Mouse (Mus musculus): ENCODE data around the gene Bloc1s6. TPM values are rescaled to one million over a fixed set of nuclear protein-coding genes. Genes with fewer than 3 reads are reported as not detected.
A peak's percentile ranks its signal among the peaks of the same experiment; 100 is the strongest.

The Bloc1s6 gene
- polyA plus RNA-seq, 1 experiment from 2014 or later: 47.5 TPM

GRCm38 (mm10) chr2:122765794-122766145 is 27.5 kb downstream of the Bloc1s6 start:
- Histone ChIP-seq H3K36me3 (no peaks in the 10 kb centered on the region), H3K27me3 (peaks cover 28% of the 10 kb centered on the region), H3K9ac (no peak overlapping the region), H3K4me2 (peak overlapping the region; percentile 91), H3K27ac (no peak overlapping the region), H3K4me3 (peak overlapping the region; percentile 46), H3K4me1 (peaks cover 7% of the 10 kb centered on the region), H3K9me3 (no peaks in the 10 kb centered on the region)
- 29% methylated on average over 3 of the region's 3 CpGs for WGBS
- ATAC-seq (ENCODE audit: insufficient number of reproducible peaks, low FRiP score, low TSS enrichment, low read depth): no peak

- WGBS: 87% methylated on average over 2 of the region's 2 CpGs
- no peaks in the 10 kb centered on the region for H3K36me3 ChIP-seq
- no peaks in the 10 kb centered on the region for H3K4me1 ChIP-seq
- peaks cover 6% of the 10 kb centered on the region; the same call in 1 of the 2 replicates for H3K27me3 ChIP-seq
- H3K9me3 ChIP-seq: no peaks in the 10 kb centered on the region
- no peak overlapping the region for H3K4me3 ChIP-seq
- no peak overlapping the region for H3K9ac ChIP-seq
- no peak for ATAC-seq (ENCODE audit: insufficient number of reproducible peaks, low FRiP score, low TSS enrichment, low read depth)
- no peak overlapping the region for H3K4me2 ChIP-seq
- no peak overlapping the region for H3K27ac ChIP-seq
Measured at GRCm38 (mm10) chr2:122771002-122771401, 32.7 kb downstream of the Bloc1s6 start.

GRCm38 (mm10) chr2:122772899-122773298 is 34.6 kb downstream of the Bloc1s6 start:
- Histone ChIP-seq H3K4me2 (no peak overlapping the region), H3K9ac (no peak overlapping the region), H3K4me3 (no peak overlapping the region), H3K36me3 (no peaks in the 10 kb centered on the region), H3K27ac (no peak overlapping the region), H3K4me1 (no peaks in the 10 kb centered on the region), H3K9me3 (no peaks in the 10 kb centered on the region), H3K27me3 (no peaks in the 10 kb centered on the region)
- 89% methylated on average over 1 of the region's 1 CpGs for WGBS
- no peak for ATAC-seq (ENCODE audit: insufficient number of reproducible peaks, low FRiP score, low TSS enrichment, low read depth)

GRCm38 (mm10) chr2:122775491-122775890 is 37.2 kb downstream of the Bloc1s6 start:
- Histone ChIP-seq H3K4me2 (no peak overlapping the region), H3K27me3 (no peaks in the 10 kb centered on the region), H3K9ac (no peak overlapping the region), H3K4me1 (no peaks in the 10 kb centered on the region), H3K36me3 (no peaks in the 10 kb centered on the region), H3K4me3 (no peak overlapping the region), H3K9me3 (no peaks in the 10 kb centered on the region), H3K27ac (no peak overlapping the region)
- no peak for ATAC-seq (ENCODE audit: insufficient number of reproducible peaks, low FRiP score, low TSS enrichment, low read depth)
- 72% methylated on average over 1 of the region's 1 CpGs for WGBS

GRCm38 (mm10) chr2:122776823-122777222 is 38.5 kb downstream of the Bloc1s6 start:
- H3K27me3 ChIP-seq: no peaks in the 10 kb centered on the region
- no peak overlapping the region for H3K4me3 ChIP-seq
- no peaks in the 10 kb centered on the region for H3K4me1 ChIP-seq
- H3K4me2 ChIP-seq: no peak overlapping the region
- 64% methylated on average over 2 of the region's 2 CpGs for WGBS
- H3K9me3 ChIP-seq: no peaks in the 10 kb centered on the region
- no peak overlapping the region for H3K9ac ChIP-seq
- no peak for ATAC-seq (ENCODE audit: insufficient number of reproducible peaks, low FRiP score, low TSS enrichment, low read depth)
- no peak overlapping the region for H3K27ac ChIP-seq
- H3K36me3 ChIP-seq: no peaks in the 10 kb centered on the region

- no peak overlapping the region for H3K27ac ChIP-seq
- no peak overlapping the region for H3K4me2 ChIP-seq
- no peak overlapping the region for H3K9ac ChIP-seq
- no peaks in the 10 kb centered on the region for H3K27me3 ChIP-seq
- WGBS: 52% methylated on average over 5 of the region's 5 CpGs
- no peaks in the 10 kb centered on the region for H3K9me3 ChIP-seq
- H3K4me1 ChIP-seq: no peaks in the 10 kb centered on the region
- H3K36me3 ChIP-seq: no peaks in the 10 kb centered on the region
- ATAC-seq (ENCODE audit: insufficient number of reproducible peaks, low FRiP score, low TSS enrichment, low read depth): no peak
- H3K4me3 ChIP-seq: no peak overlapping the region
Measured at GRCm38 (mm10) chr2:122779967-122780366, 41.7 kb downstream of the Bloc1s6 start.

GRCm38 (mm10) chr2:122780447-122780846 is 42.1 kb downstream of the Bloc1s6 start:
- Histone ChIP-seq H3K27me3 (no peaks in the 10 kb centered on the region), H3K9me3 (no peaks in the 10 kb centered on the region), H3K27ac (no peak overlapping the region), H3K9ac (no peak overlapping the region), H3K4me2 (no peak overlapping the region), H3K4me1 (no peaks in the 10 kb centered on the region), H3K36me3 (no peaks in the 10 kb centered on the region), H3K4me3 (no peak overlapping the region)
- ATAC-seq (ENCODE audit: insufficient number of reproducible peaks, low FRiP score, low TSS enrichment, low read depth): no peak
- WGBS: 32% methylated on average over 3 of the region's 3 CpGs

- Histone ChIP-seq H3K4me3 (no peak overlapping the region), H3K27me3 (no peaks in the 10 kb centered on the region), H3K9me3 (no peaks in the 10 kb centered on the region), H3K9ac (no peak overlapping the region), H3K36me3 (no peaks in the 10 kb centered on the region), H3K27ac (no peak overlapping the region), H3K4me2 (no peak overlapping the region), H3K4me1 (no peaks in the 10 kb centered on the region)
- ATAC-seq (ENCODE audit: insufficient number of reproducible peaks, low FRiP score, low TSS enrichment, low read depth): no peak
- WGBS: 73% methylated on average over 8 of the region's 8 CpGs
Measured at GRCm38 (mm10) chr2:122781590-122782356, 43.5 kb downstream of the Bloc1s6 start.

GRCm38 (mm10) chr2:122783730-122784129 is 45.4 kb downstream of the Bloc1s6 start:
- no peak overlapping the region for H3K9ac ChIP-seq
- no peak overlapping the region for H3K4me2 ChIP-seq
- no peak overlapping the region for H3K27ac ChIP-seq
- ATAC-seq (ENCODE audit: insufficient number of reproducible peaks, low FRiP score, low TSS enrichment, low read depth): no peak
- no peaks in the 10 kb centered on the region for H3K9me3 ChIP-seq
- no peaks in the 10 kb centered on the region for H3K4me1 ChIP-seq
- no peak overlapping the region for H3K4me3 ChIP-seq
- no peaks in the 10 kb centered on the region for H3K36me3 ChIP-seq
- 78% methylated on average over 2 of the region's 2 CpGs for WGBS
- no peaks in the 10 kb centered on the region for H3K27me3 ChIP-seq

GRCm38 (mm10) chr2:122784701-122785100 is 46.4 kb downstream of the Bloc1s6 start:
- no peak overlapping the region for H3K4me2 ChIP-seq
- no peak for ATAC-seq (ENCODE audit: insufficient number of reproducible peaks, low FRiP score, low TSS enrichment, low read depth)
- H3K9ac ChIP-seq: no peak overlapping the region
- H3K27ac ChIP-seq: no peak overlapping the region
- no peak overlapping the region for H3K4me3 ChIP-seq
- H3K27me3 ChIP-seq: no peaks in the 10 kb centered on the region
- H3K4me1 ChIP-seq: no peaks in the 10 kb centered on the region
- no peaks in the 10 kb centered on the region for H3K9me3 ChIP-seq
- 91% methylated on average over 3 of the region's 3 CpGs for WGBS
- no peaks in the 10 kb centered on the region for H3K36me3 ChIP-seq

- ATAC-seq (ENCODE audit: insufficient number of reproducible peaks, low FRiP score, low TSS enrichment, low read depth): no peak
- H3K9ac ChIP-seq: no peak overlapping the region
- WGBS: 75% methylated on average over 2 of the region's 2 CpGs
- H3K36me3 ChIP-seq: no peaks in the 10 kb centered on the region
- H3K9me3 ChIP-seq: no peaks in the 10 kb centered on the region
- H3K4me2 ChIP-seq: no peak overlapping the region
- H3K4me1 ChIP-seq: no peaks in the 10 kb centered on the region
- H3K27me3 ChIP-seq: no peaks in the 10 kb centered on the region
- no peak overlapping the region for H3K27ac ChIP-seq
- H3K4me3 ChIP-seq: no peak overlapping the region
Measured at GRCm38 (mm10) chr2:122786167-122786566, 47.9 kb downstream of the Bloc1s6 start.

- ATAC-seq (ENCODE audit: insufficient number of reproducible peaks, low FRiP score, low TSS enrichment, low read depth): no peak
- H3K27ac ChIP-seq: no peak overlapping the region
- WGBS: 65% methylated on average over 7 of the region's 7 CpGs
- no peak overlapping the region for H3K4me3 ChIP-seq
- H3K4me2 ChIP-seq: no peak overlapping the region
- H3K9me3 ChIP-seq: no peaks in the 10 kb centered on the region
- no peaks in the 10 kb centered on the region for H3K36me3 ChIP-seq
- no peaks in the 10 kb centered on the region for H3K4me1 ChIP-seq
- H3K9ac ChIP-seq: no peak overlapping the region
- H3K27me3 ChIP-seq: no peaks in the 10 kb centered on the region
Measured at GRCm38 (mm10) chr2:122789311-122789710, 51.0 kb downstream of the Bloc1s6 start.

- no peak overlapping the region for H3K27ac ChIP-seq
- 45% methylated on average over 6 of the region's 6 CpGs for WGBS
Measured at GRCm38 (mm10) chr2:122789730-122790129, 51.4 kb downstream of the Bloc1s6 start.

More at GRCm38 (mm10) chr2:122789730-122790129, 51.4 kb downstream of the Bloc1s6 start:
- no peaks in the 10 kb centered on the region for H3K36me3 ChIP-seq
- no peak overlapping the region for H3K9ac ChIP-seq
- H3K4me3 ChIP-seq: no peak overlapping the region
- no peaks in the 10 kb centered on the region for H3K9me3 ChIP-seq
- ATAC-seq (ENCODE audit: insufficient number of reproducible peaks, low FRiP score, low TSS enrichment, low read depth): no peak
- no peak overlapping the region for H3K4me2 ChIP-seq
- H3K27me3 ChIP-seq: no peaks in the 10 kb centered on the region
- no peaks in the 10 kb centered on the region for H3K4me1 ChIP-seq

Data from limb, embryonic 15.5 days (tissue).